Mouse (Mus musculus) kidney, adult 2 months (tissue): ENCODE data around the gene Gpx1. TPM values are rescaled to one million over a fixed set of nuclear protein-coding genes. Genes with fewer than 3 reads are reported as not detected.
"Not testable (repeated sequence)": the region's sequence is repeated elsewhere in the genome, so short reads cannot be mapped to it uniquely, and the experiment has no call there.

Experiments used
- DNase-seq: peaks from one replicate; pipeline ENCODE4 v3.0.0; 2021
- H3K27ac ChIP-seq: fragments of 200-500 bp; 2 replicates; pipeline ENCODE4 v1.5.1; 2012; ENCODE audit warnings: low read depth, low read length, control low read depth, inconsistent platforms; ENCODE audit not compliant: insufficient read depth
- H3K27me3 ChIP-seq: fragments of 200-500 bp; replicated peaks from 2 replicates; pipeline ENCODE4 v1.6.1; 2012; ENCODE audit warnings: mild to moderate bottlenecking, moderate library complexity, low read length, inconsistent platforms; ENCODE audit not compliant: control insufficient read depth, insufficient read depth
- H3K36me3 ChIP-seq: fragments of 200-500 bp; 2 replicates; pipeline ENCODE4 v1.6.1; 2012; ENCODE audit warnings: mild to moderate bottlenecking, moderate library complexity, low read length, inconsistent platforms; ENCODE audit not compliant: control insufficient read depth, insufficient read depth
- H3K4me1 ChIP-seq: fragments of 200-500 bp; 2 replicates; pipeline ENCODE4 v1.6.1; 2011; ENCODE audit warnings: low read length; ENCODE audit not compliant: control insufficient read depth, insufficient read depth
- H3K4me3 ChIP-seq: fragments of 200-500 bp; 2 replicates; pipeline ENCODE4 v1.5.1; 2011; ENCODE audit warnings: mild to moderate bottlenecking, low read depth, low read length, control low read depth; ENCODE audit not compliant: insufficient read depth
- CTCF ChIP-seq: fragments of 200-500 bp; conservative IDR thresholded peaks from 2 replicates; pipeline ENCODE4 v1.5.1; 2011; ENCODE audit warnings: low read depth, mild to moderate bottlenecking, control low read depth, low read length, moderate library complexity, mixed read lengths; ENCODE audit not compliant: insufficient read depth, insufficient read length
- POLR2A ChIP-seq: fragments of 200-500 bp; IDR thresholded peaks from one replicate; pipeline ENCODE4 v1.6.1; 2011; ENCODE audit warnings: low read depth, low read length, control low read depth
- WGBS: fragments of 180-500 bp; shearing (Covaris S2); methylation state at CpG from one replicate; pipeline ENCODE4 v1.1.7; 2018; 5-methylcytosine and 5-hydroxymethylcytosine counted together
- polyA plus RNA-seq: library from polyadenylated mRNA; depleted of rRNA; stranded (reverse); fragments of >200 nt; gene quantifications from 2 replicates; pipeline ENCODE4 v1.2.3, GENCODE M21; 2012

Gene Gpx1
- polyA plus RNA-seq, 1 experiment = 5,487 TPM

DNA sequence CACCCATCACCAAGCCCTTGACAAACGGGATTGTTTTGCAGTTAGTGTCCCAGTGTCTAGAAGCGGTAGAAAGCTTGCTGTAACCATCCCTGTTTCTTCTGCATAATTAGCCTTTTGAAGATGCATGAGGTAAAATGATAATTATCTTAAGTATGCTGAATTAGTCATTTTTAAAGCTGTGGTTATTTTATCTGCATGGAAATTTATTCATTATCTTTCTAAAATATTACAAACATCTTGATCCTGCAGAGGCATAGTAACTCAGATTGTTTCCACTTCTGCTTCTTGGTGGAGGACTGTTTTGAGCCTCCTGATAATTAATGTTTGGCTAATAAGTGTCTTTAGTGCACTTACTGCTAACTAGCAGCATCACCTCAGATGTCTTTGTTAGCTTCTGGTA is 20.2 kb upstream of the Gpx1 start:
- peaks cover 11% of the 10 kb centered on the region; the same call in 1 of the 2 replicates for H3K4me1 ChIP-seq
- H3K27ac ChIP-seq = no peak overlapping the region
- no peaks in the 10 kb centered on the region for H3K27me3 ChIP-seq
- no peaks in the 10 kb centered on the region; the same call in 1 of the 2 replicates for H3K36me3 ChIP-seq
- H3K4me3 ChIP-seq = no peak overlapping the region
- TF ChIP-seq CTCF (no peak), POLR2A (no peak)
- DNase-seq = no peak
- 56% methylated on average over 2 of the region's 2 CpGs for WGBS

DNA sequence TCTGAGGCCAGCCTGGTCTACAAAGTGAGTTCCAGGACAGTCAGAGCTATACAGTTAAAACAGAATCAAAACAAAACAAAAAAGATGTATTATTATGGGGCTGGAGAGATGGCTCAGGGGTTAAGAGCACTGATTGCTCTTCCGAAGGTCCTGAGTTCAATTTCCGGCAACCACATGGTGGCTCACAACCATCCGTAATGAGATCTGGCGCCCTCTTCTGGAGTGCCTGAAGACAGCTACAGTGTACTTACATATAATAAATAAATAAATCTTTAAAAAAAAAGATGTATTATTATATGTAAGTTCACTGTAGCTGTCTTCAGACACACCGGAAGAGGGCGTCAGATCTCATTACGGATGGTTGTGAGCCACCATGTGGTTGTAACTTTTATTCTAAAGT is 16.6 kb upstream of the Gpx1 start:
- WGBS = 76% methylated on average over 7 of the region's 7 CpGs
- not testable (repeated sequence) for H3K27ac ChIP-seq, DNase-seq, H3K4me3 ChIP-seq, H3K36me3 ChIP-seq, H3K27me3 ChIP-seq
- H3K4me1 ChIP-seq = peaks cover 22% of the 10 kb centered on the region; the same call in 1 of the 2 replicates

DNA sequence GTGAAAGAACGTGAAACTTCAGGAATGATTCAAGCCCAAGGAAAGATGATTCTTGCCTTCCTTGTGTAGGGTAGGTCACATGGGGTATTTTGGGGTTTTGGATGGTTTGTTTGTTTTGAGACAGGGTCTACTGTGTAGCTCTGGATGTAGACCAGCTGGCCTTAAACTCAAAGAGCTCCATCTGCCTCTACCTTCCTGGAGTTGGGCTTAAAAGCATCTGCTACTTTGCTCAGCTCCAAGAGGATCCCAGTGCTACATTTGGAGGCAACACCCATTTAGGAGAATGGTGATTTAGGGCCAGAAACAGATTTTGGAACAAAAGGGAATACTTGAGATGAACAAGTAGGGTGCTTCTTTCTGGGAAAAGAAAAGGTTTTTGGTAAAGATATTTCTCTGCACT is 13.9 kb upstream of the Gpx1 start:
- WGBS = 81% methylated on average over 1 of the region's 1 CpGs
- Histone ChIP-seq H3K27me3 (no peaks in the 10 kb centered on the region), H3K4me3 (no peak overlapping the region), H3K36me3 (peaks cover 7% of the 10 kb centered on the region), H3K27ac (no peak overlapping the region), H3K4me1 (peaks cover 22% of the 10 kb centered on the region; the same call in 1 of the 2 replicates)
- DNase-seq = no peak
- TF ChIP-seq CTCF (no peak), POLR2A (no peak)

DNA sequence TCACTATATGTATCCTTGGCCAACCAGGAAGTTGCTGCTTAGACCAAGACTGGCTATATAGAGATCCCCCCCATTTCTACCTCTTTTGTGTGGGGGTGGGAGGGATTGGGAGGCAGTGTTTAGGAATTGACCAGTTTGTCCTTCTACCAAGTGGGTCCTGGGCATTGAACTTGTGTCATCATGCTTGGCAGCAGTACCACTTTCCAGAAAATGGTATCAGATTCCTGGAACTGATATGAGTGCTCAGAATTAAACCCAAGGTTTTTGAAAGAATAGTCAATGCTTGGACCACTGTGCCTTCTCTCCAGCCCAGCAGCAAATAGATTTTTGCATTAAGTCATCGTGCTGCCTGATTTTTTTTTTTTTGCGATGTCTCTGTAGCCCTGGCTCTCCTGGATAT is 12.9 kb upstream of the Gpx1 start:
- TF ChIP-seq POLR2A (no peak), CTCF (no peak)
- Histone ChIP-seq H3K4me3 (no peak overlapping the region), H3K36me3 (peaks cover 7% of the 10 kb centered on the region), H3K27me3 (no peaks in the 10 kb centered on the region), H3K4me1 (peaks cover 20% of the 10 kb centered on the region; the same call in 1 of the 2 replicates), H3K27ac (no peak overlapping the region)
- 91% methylated on average over 2 of the region's 2 CpGs for WGBS
- DNase-seq = no peak

DNA sequence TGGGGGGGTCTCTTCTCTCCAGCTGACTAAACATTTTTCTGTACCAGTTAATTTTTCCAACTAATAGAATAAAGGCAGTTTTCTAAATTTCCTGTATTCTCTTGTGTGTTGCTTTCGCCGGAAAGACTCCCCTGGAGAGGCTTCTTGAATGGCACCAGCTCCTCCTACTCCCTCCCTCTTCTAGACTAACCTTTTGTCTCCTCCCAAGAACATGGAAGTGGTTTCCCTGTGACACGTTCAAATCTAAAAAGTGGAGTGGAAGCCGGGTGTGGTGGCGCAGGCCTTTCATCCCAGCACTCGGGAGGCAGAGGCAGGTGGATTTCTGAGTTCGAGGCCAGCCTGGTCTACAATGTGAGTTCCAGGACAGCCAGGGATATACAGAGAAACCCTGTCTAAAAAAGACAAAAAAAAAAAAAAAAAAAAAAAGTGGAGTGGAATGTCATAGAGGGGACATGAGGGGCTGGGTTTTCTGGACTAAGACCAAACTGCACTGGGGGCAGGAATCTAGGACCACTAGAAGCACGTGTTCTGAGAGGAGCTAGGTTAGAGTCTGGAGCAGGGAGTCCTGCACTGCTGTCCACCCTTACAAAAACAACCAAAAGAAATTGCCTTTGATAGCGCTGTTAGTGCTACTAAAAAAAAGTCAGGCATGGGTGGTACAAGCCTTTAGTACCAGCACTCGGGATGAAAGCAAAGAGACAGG is 704 bp upstream of the Gpx1 start:
- peak overlapping the region; percentile 90 for H3K27ac ChIP-seq
- no peaks in the 10 kb centered on the region for H3K27me3 ChIP-seq
- DNase-seq = peak; percentile 9
- peaks cover 14% of the 10 kb centered on the region; the same call in 1 of the 2 replicates for H3K4me1 ChIP-seq
- 57% methylated on average over 10 of the region's 10 CpGs for WGBS
- TF ChIP-seq POLR2A = no peak
- TF ChIP-seq CTCF = no peak
- peaks cover 6% of the 10 kb centered on the region for H3K36me3 ChIP-seq
- H3K4me3 ChIP-seq = no peak overlapping the region

DNA sequence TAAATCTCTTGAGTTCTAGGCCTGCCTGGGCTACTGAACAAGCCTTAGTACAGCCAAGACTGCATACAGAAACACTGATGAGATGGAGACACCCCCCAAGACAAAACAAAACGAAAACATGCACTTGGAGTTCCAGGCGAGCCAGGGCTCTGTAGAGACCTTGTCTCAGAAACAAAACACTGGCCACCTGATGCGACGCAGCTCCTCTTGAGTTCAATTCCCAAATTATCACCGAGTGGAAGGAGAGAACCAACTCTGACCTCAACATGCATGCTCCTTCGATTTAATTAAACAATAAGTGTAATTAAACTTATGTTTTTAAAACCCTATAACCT is 185 bp upstream of the Gpx1 start:
- 17% methylated on average over 6 of the region's 6 CpGs for WGBS

DNA sequence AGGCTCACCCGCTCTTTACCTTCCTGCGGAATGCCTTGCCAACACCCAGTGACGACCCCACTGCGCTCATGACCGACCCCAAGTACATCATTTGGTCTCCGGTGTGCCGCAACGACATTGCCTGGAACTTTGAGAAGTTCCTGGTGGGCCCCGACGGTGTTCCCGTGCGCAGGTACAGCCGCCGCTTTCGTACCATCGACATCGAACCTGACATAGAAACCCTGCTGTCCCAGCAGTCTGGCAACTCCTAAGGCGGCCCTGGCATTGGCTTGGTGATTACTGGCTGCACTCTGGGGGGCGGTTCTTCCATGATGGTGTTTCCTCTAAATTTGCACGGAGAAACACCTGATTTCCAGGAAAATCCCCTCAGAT is 1.2 kb downstream of the Gpx1 start:
- Histone ChIP-seq H3K4me1 (peaks cover 26% of the 10 kb centered on the region; the same call in 1 of the 2 replicates), H3K4me3 (peak overlapping the region; percentile 88), H3K27me3 (no peaks in the 10 kb centered on the region), H3K27ac (peak overlapping the region; percentile 97), H3K36me3 (peaks cover 6% of the 10 kb centered on the region)
- DNase-seq = peak; percentile 52
- TF ChIP-seq POLR2A (no peak), CTCF (no peak)
- 4% methylated on average over 20 of the region's 20 CpGs for WGBS

More for the DNA sequence above, 185 bp upstream of the Gpx1 start:
- no peak for TF ChIP-seq CTCF
- no peak for TF ChIP-seq POLR2A
- H3K27me3 ChIP-seq = no peaks in the 10 kb centered on the region
- peaks cover 19% of the 10 kb centered on the region; the same call in 1 of the 2 replicates for H3K4me1 ChIP-seq
- peaks cover 6% of the 10 kb centered on the region for H3K36me3 ChIP-seq
- H3K27ac ChIP-seq = peak overlapping the region; percentile 90
- DNase-seq = no peak
- no peak overlapping the region for H3K4me3 ChIP-seq
